Mouse (Mus musculus): ENCODE results near the gene Fam57b. TPM values are rescaled to one million over a fixed set of nuclear protein-coding genes. Genes with fewer than 3 reads are reported as not detected.

Gene Fam57b
- total RNA-seq, 2 experiments from 2014 or later = 8.9 to 10.4 TPM

DNA sequence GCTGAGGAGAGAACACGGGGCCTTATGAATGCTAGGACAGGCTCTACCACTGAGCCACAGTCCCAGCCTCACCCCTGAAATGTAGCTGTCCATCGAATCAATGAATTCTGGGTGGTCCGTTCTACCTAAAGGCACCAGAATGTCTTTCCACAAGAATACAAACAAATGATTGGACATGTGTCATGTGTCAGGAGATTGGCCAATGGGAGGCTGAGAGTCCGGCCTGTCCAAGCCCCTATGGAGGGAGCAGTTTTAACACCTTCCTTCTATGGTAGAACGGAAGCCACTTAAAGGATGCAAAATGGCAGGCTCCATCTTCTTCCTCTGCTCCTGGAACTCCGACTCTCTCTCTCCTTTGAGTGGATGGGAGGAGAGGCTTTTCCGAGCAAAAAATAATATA is 20.1 kb downstream of the Fam57b start:
- no peak for DNase-seq (ENCODE audit: low spot score)
- intact Hi-C loops (cut with DNase I) = no loop called here

DNA sequence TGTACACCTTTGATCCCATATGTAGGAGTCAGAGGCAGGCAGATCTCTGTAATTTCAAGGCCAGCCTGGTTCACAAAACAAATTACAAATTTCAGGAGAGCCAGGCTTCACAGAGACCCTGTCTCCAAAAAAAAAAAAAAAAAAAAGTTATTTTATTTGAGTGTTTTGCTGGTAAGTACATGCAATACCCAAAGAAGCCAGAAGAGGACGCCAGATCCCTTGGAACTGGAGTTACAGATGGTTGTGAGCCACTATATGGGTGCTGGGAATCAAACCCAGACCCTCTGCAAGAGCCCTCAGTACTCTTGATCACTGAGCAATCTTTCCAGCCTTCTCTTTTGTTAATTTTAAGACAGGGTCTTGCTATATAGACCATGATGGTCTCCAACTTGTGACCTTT is 21.4 kb downstream of the Fam57b start:
- no peak for DNase-seq (ENCODE audit: low spot score)
- intact Hi-C loops (cut with DNase I) = no loop called here

DNA sequence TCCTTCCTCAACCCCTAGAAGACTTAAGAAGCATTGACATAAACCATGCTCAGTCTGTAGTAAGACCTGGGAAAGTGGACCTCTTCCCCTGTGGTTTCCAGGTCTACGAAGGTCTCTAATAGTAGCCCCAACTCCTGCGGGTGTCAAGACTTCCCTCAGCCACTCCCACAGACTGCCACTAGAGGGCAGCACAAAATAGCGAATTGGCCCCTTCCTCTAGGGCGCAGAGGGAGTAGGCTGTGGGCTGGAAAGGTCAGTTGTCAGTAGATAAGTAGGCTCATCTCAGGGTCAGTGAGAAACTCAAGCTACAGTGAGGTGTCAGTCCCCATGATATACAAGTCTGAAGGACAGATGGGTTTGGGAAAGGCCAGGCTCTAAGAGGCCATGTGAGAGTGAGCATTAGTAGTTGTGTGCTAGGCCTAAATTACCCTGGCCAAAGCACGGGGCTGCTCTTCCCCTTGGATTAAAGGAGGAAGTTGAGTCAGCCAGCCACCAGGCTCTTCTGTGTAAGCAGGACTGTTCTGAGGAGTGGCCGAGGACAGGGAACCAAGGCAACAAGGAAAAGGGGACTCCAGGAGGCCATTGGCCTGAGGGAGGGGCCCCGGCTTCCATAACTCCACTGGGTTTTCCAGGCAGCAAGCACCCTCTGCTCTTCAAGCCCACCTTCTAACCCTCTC is 24.5 kb downstream of the Fam57b start:
- peak; percentile 57 for DNase-seq (ENCODE audit: low spot score)
- intact Hi-C loops (cut with DNase I) = loop anchor here (1.0 to 5.0 kb wide), 2 partner anchors 205 to 283 kb away; partner anchors contain the start of gene Maz

DNA sequence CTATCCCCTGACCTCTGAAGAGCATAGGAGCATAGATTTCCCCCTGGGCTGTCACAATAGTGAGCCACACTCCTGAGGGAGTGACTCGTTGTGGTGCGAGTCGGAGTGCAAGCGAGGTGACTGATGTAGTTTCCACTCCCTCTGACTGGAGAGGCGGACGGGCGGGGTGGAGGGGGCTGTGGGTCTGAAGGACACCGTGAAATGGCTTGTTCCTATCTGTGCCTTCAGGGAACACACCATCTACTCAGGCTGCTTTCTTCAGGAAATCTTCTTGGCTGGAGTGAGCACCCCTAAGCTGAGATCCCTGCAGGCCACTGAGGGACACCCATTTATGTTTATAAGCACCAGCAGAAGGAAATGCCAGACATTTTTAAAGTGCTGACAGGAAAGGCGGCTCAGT is 25.3 kb downstream of the Fam57b start:
- DNase-seq (ENCODE audit: low spot score) = no peak
- intact Hi-C loops (cut with DNase I) = loop anchor here (1.0 to 5.0 kb wide), 2 partner anchors 205 to 283 kb away; partner anchors contain the start of gene Maz

DNA sequence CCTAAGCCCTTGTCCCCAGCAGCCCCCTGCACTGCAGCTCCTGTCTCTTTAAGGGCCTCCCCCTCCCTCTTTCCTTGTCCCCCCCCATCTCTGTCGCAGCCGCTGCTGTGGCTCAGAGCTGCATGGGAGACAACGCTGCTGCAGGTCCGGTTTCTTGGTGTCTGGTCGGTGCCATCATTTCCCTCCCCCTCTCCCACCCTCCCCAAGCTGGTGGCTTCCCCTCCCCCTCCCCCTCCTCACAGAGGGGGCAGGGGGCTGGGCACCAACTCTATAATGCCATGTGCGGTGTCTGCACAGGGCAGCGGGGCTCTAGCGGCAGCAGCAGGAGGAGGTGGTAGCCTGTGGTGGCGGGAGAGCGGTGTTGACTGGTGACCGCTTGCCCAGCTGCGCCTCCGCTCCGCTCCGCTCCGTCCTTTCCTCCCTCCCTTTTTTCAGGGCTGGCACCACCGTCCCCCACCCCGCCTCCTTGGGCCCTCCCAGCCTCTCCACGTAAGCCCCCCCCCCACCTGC is 25.8 kb downstream of the Fam57b start:
- intact Hi-C loops (cut with DNase I) = loop anchor here (5.0 kb wide), 1 partner anchor 204 kb away; the partner anchor contains the start of gene Maz
- DNase-seq (ENCODE audit: low spot score) = no peak

DNA sequence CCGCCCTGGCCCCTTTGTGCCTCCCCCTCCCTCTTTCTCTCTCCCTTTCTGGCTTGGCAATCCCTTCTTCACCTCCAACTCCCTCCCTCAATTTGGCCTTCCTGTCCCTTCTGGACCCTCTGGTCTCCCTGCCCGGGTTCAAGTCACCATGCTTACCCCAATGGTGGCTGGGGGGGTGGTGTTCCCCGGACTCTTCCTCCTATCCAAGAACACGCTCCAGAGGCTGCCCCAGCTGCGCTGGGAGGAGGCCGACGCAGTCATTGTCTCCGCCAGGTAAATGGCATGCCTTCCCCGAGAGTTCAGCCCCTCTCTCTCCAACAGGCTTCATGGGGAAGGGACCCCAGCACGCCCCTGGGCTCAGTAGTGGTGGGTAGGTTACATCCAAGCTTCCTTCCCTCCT is 26.5 kb downstream of the Fam57b start:
- intact Hi-C loops (cut with DNase I) = loop anchor here (5.0 kb wide), 1 partner anchor 203 kb away; the partner anchor contains the start of gene Maz
- DNase-seq (ENCODE audit: low spot score) = no peak

DNA sequence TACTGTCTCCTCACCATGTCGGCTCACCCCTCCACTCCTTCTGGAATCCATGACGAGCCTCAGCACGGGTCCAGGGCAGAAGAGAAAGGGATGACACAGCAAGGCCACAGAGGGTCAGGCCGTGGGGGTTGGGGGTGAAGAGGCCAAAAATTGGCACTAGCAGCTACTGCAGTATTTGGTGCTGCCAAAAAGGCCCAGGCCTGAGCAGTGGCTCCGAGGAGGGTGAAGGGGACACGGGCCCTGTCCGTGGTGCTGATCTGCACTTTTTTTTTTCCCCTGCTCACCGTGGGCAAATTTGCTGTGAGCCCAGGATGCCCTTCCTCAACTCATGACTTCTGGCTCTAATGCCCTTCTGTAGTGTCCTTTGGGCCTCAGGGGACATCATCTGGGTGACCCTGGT is 27.9 kb downstream of the Fam57b start:
- intact Hi-C loops (cut with DNase I) = loop anchor here (5.0 kb wide), 1 partner anchor 122 kb away; the partner anchor contains the start of gene Asphd1
- DNase-seq (ENCODE audit: low spot score) = no peak

DNA sequence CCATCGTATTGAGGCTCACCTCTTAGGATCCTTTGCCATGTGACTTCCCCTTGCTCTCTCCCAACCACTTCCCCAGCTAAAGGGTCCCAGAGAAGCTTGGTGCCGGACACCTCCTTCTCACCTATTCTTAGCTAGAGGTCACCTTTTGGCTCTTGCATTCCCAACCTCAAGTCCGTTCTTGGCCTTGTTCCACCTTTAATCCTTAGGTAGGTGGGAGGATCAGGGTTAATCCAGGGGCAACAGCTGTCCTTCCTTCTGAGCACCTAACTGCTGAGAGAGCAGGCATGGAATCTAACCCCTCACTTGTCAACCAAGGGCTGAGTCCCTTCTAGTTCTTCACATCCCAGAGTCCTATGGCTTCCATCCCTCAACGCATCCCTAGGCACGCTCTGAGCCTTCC is 28.5 kb downstream of the Fam57b start:
- no peak for DNase-seq (ENCODE audit: low spot score)

DNA sequence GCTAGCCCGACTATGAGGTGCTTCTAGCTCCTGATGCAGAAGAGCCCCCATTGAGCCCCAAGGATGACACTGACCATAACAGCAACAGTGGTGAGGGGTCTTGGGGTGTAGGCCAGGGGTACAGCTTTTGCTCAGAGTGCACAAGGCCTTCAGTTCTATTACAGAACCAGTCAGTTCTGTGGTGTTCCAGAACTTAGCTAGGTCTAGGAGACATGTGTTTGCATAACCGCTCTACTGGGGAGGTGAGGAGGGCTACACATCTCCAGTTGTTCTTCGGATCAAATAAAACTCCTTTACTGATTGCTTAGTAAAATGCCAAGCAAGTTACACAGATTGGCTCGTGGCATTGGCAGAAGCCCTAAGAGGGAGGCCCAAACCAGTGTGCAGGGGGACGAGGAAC is 34.1 kb downstream of the Fam57b start, which contains the start of gene 4930451I11Rik:
Gene 4930451I11Rik (minus strand): TSS at position 101 of the 400 bp plus-strand sequence.
- intact Hi-C loops (cut with DNase I) = loop anchor here (5.0 kb wide), 2 partner anchors 56 to 131 kb away; no protein-coding TSS in a partner anchor

More for the DNA sequence above, 28.5 kb downstream of the Fam57b start:
- intact Hi-C loops (cut with DNase I) = loop anchor here (5.0 kb wide), 1 partner anchor 121 kb away; the partner anchor contains the start of gene Asphd1

DNA sequence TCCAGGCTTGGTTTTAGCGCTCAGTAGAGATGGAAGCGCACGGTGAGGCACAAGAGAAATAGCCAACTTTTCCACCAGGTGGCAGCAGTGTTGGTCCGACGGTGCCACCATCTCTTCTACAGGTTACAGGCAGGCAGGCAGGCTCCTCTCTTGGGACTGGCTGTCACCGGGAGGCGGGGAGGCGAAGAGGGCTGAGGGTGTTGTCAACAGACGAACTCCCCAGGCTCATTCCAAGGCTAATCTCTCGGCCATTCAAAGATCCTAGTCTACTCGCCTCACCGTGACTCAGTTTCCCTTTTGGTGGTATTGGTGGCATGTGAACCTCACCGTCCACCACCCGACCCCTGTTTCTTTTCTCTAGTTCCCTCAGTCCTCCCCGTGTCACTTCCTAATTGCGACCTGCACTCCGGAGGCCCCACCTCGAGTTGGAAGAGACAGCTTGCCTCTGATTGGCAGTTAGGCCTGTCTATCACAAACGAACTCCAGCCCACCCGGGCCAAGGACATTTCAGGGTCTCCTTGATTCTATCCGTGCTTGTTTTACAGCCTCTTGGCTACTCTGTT is 34.6 kb downstream of the Fam57b start:
- intact Hi-C loops (cut with DNase I) = loop anchor here (1.0 to 5.0 kb wide), 4 partner anchors 55 to 278 kb away; no protein-coding TSS in a partner anchor
- peak; percentile 33 for DNase-seq (ENCODE audit: low spot score)

More for the DNA sequence above, 34.1 kb downstream of the Fam57b start, which contains the start of gene 4930451I11Rik:
- DNase-seq (ENCODE audit: low spot score) = no peak

DNA sequence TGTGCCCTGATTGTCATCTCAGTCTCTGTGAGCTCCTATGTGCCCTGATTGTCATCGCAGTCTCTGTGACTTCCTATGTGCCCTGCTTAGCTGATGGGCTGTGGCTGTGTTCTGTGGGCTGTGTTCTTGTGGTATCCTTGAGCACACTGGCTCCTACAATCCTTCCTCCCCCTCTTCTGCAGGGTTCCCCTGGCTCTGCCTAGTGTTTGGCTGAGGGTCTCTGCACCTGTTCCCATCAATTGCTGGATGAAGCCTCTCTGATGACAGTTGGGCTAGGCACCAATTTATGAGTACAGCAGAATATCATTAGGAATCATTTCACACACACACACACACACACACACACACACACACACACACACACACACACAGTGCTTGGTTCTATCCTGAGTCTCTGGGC is 35.8 kb downstream of the Fam57b start:
- intact Hi-C loops (cut with DNase I) = loop anchor here (5.0 kb wide), 2 partner anchors 54 to 129 kb away; no protein-coding TSS in a partner anchor
- no peak for DNase-seq (ENCODE audit: low spot score)

DNA sequence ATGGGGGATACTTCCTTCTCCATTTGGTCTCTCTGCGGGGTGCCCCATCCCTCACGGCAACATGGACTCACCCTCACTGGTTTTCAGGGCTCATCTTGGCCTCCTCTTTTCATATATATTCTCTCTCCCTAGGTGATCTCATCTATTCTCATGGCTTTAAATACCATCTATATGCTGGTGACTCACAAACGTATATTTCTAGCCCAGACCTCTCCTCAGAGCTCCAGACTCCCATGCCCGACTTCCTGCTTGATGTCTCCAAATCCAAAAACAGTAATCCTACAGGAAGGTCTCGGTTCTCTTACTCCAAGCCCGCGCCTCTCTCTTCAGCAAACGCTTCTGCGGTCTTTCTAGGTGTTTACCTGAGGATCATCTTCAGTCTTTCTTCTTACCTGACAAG is 45.8 kb downstream of the Fam57b start:
- DNase-seq (ENCODE audit: low spot score) = no peak

DNA sequence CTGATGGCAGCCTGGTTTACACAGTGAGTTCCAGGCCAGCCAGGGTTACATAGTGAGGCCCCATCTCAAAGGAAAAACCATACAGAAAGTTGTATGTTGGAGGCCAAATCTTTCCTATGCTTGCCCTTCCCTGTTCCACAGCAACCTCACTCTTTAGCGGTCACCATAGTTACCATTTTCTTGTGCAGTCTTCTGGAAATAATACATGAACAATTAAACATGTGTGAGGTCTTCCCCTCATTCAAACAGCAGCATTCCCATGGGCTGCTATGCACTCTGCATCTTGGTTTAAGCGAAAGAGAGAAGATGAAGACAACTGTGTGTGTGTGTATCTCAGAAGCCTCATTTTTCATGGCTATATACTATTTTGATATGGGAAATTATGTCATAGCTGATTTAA is 48.0 kb downstream of the Fam57b start:
- no peak for DNase-seq (ENCODE audit: low spot score)
- intact Hi-C loops (cut with DNase I) = no loop called here

More for the DNA sequence above, 45.8 kb downstream of the Fam57b start:
- intact Hi-C loops (cut with DNase I) = no loop called here

DNA sequence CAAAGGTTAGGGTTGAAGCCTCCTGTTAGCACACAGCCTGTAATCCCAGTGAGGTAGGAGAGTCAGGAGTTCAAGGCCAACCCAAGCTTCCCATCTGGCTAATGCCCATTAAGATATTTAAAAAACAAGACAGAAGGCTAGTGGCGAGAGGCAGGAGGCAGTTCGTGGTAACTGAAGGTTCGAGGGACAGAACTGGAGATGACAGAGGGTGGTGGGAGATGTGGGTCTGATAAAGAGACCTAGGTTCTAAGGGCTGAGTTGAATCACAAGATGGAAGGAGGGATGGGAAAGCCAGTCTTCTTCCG is 49.6 kb downstream of the Fam57b start, which contains the start of gene Doc2a:
Gene Doc2a (plus strand): TSS at position 301 of the 305 bp plus-strand sequence.
- intact Hi-C loops (cut with DNase I) = no loop called here
- DNase-seq (ENCODE audit: low spot score) = no peak

DNA sequence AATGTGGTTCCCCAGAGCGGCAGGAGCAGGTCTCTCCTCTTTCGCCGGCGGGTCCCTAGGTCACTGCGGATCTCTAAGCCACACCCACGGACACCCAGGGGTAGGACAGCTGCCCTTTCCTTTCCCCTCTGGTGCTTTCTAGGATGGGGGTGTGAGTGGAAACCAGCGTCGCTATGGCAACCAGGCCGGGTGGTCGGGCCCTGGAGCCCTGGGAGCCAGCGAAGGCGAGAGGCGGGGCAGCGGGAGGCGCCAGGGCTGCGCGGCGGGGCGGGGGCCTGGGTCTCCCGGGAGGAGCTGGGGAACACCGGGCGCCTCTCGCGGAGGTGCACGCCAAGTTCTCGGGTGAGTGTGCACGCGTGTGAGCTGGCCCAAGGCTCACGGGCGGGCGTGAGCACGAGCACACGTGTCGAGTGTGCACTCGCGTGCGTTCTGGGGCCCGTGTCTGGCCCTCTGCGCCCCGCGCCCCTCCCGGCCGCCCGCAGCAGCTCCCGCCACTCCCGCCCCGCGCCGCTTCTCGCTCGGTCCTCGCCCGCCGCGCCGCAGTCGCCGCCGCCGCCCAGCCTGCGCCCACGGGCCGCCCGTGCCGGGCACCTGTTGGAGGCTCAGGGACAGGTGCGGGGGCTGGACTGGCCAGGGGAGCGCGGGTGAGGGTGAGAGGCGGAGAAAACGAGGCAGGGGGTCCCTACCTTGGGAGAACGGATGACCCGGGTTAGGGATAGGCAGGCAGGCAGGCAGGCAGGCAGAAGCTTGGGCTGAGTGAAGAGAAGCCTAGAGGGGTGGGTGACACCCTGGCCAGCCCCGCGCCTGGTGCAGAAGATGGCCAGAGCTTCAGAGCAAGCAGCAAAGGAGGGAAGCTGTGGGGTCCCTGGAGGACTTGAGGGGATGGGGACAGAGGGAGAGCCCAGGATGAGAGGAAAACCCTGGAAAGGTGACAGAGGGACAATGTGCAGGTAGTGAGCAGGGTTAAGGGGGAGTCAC is 50.2 kb downstream of the Fam57b start:
- DNase-seq (ENCODE audit: low spot score) = no peak

DNA sequence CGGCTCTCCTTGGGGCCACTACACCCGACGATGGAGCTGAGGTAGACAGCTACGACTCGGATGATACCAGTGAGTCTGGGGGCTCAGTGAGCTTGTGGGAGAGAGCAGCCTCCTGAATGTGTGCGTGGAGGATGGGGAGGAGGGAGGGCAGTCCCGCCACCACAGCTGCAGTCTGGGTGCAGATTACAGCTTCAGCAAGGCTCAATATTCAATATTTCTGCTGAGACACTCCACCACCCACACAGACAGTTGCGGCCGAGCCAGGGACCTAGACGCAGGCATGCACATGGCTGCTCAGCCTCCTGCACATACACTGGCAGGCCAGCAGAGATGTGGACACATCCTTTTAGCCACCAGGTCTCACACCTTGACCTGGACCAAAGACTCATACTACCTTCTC is 51.3 kb downstream of the Fam57b start:
- DNase-seq (ENCODE audit: low spot score) = no peak
- intact Hi-C loops (cut with DNase I) = no loop called here

More for the DNA sequence above, 50.2 kb downstream of the Fam57b start:
- intact Hi-C loops (cut with DNase I) = no loop called here

DNA sequence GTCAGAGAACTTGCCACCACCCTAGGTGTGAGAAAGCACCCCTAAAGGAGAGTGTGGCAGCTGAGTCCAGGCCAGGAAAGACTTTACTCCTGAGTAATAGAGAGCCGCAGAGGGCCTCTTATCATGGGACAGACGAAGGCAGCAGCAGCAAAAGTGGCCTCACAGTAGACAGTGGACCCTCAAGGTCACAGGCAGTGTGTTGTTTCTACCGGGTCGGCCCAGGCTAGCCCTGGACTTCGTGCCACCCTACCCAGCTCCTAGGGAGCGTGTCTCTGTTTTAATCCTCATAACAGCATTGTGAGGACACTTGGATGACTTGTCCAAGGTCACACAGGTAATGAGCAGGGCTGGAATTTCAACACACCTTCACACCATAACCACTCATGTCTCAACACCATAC is 52.7 kb downstream of the Fam57b start:
- intact Hi-C loops (cut with DNase I) = no loop called here
- DNase-seq (ENCODE audit: low spot score) = no peak

DNA sequence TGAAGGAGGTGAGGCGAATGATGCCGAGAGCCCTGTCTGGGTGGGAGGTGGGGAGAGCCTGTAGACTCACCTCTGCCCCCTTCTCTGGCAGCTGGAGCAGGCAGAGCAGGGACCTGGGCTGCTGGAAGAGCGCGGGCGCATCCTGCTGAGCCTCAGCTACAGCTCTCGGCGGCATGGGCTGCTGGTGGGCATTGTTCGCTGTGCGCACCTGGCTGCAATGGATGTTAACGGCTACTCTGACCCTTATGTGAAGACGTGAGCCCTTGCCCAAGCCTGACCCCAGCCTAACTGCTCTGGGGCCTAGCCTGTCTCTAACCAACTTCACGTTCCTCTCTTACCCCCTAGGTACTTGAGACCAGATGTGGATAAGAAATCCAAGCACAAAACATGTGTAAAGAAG is 53.7 kb downstream of the Fam57b start:
- intact Hi-C loops (cut with DNase I) = no loop called here
- no peak for DNase-seq (ENCODE audit: low spot score)

DNA sequence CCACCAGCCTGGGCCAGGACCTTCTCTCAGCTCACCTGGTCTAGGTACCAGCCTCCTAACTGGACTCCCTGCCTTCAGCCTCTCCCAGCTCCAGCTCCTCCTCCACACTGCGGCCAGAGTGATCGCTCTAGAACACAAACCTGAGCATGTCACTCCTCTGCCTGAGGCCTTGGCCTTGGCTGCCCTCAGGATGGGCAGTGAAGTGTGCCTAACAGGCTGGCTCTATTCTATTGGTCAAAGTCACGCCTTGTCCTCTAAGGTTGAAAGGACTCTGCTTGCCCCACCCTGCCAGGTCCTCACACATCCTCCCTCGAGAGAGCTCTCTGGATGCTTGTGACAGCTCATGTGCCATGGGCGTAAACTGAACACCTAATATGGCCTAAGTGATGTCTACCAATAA is 56.0 kb downstream of the Fam57b start:
- DNase-seq (ENCODE audit: low spot score) = no peak
- intact Hi-C loops (cut with DNase I) = no loop called here

DNA sequence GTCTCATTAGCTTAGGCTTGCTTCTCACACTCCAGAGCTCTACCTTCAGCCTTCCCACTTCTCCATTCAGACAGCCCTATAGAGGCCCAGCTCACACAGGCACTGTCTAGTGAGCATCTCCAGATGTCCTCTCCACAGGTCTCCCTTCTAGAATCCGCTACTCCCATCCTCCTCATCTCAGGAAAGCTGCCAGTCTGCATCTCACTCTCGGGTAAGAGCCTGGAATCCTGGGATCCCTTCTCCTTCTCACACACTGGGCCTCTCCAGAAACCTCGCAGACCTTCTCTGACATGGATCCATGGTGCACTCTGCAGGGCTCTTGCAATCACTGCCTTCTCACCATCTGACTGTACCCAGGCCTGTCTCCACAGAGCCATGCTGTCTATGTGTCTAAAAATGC is 58.2 kb downstream of the Fam57b start:
- no peak for DNase-seq (ENCODE audit: low spot score)
- intact Hi-C loops (cut with DNase I) = no loop called here

All from heart, postnatal 25 days (tissue).